Mouse (Mus musculus) heart, postnatal 0 days (tissue): ENCODE results near the gene G6pc.
"Not testable (repeated sequence)": the region's sequence is repeated elsewhere in the genome, so short reads cannot be mapped to it uniquely, and the experiment has no call there.

ENCODE experiments used
- CTCF ChIP-seq: IDR thresholded peaks from 2 replicates; pipeline ENCODE4 v1.5.1; 2016; ENCODE audit warnings: antibody characterized with exemption, control low read depth, low read depth
- EP300 ChIP-seq: IDR thresholded peaks from 2 replicates; pipeline ENCODE4 v1.6.1; 2016; ENCODE audit warnings: antibody characterized with exemption, low read depth

GRCm38 (mm10) chr11:101330961-101331360 lies 36.4 kb upstream of the G6pc start:
- TF ChIP-seq EP300, CTCF: not testable (repeated sequence)
